11 mouse cellular contexts compared by ENCODE assay signal in genomic region chr8:124720133-124720532, GRCm38 (mm10). TPM values are rescaled to one million over a fixed set of nuclear protein-coding genes. Genes with fewer than 3 reads are reported as not detected.
DNase-seq lines count a peak whose midpoint lies in the region; ATAC-seq and TF ChIP-seq lines count a peak whose summit lies in the region.
"Had no signal": no experiment of that assay in that cellular context is flagged by ENCODE, and none has a peak within 500 bp of the region (broad histone marks: within the 10 kb centered on the region; RNA-seq: fewer than 3 reads in every experiment).

No protein-coding gene starts in this region.

- TF ChIP-seq CTCF in intestine, postnatal 0 days (IDR thresholded peaks at IDR 0.05; ENCODE audit: low read depth), result peak; percentile 57
- TF ChIP-seq CTCF in ES-Bruce4 (IDR thresholded peaks at IDR 0.05; ENCODE audit: low read depth, low read length), result peak; percentile 40

- no peak for ATAC-seq in intestine, postnatal 0 days
- no peak for ATAC-seq in intestine, embryonic 15.5 days
- no peak for ATAC-seq in midbrain, embryonic 15.5 days (replicated peaks)

- H3K4me1 ChIP-seq in intestine, postnatal 0 days (replicated peaks; ENCODE audit: control insufficient read depth, insufficient read depth, low read length), result 0 out of 2 replicates have a peak, but pooled peaks cover 12% of the 10 kb centered on the region
- peaks cover 21% of the 10 kb centered on the region for H3K4me1 ChIP-seq in intestine, embryonic 15.5 days (replicated peaks)
- no peaks in the 10 kb centered on the region for H3K4me1 ChIP-seq in ES-Bruce4 (ENCODE audit: control insufficient read depth, insufficient read depth, low read length)
- H3K4me1 ChIP-seq in brown adipose tissue, adult 24 weeks (ENCODE audit: control insufficient read depth, insufficient read depth, insufficient read length, low read length), result peaks cover 3% of the 10 kb centered on the region; the same call in 1 of the 2 replicates
- peaks cover 27% of the 10 kb centered on the region for H3K4me1 ChIP-seq in midbrain, embryonic 15.5 days

- TF ChIP-seq POLR2A in ES-Bruce4 (IDR thresholded peaks at IDR 0.05; ENCODE audit: insufficient read depth, low read length), result no peak

- WGBS in intestine, postnatal 0 days, result 82% methylated on average over 7 of the region's 7 CpGs
- 79% methylated on average over 7 of the region's 7 CpGs for WGBS in intestine, embryonic 15.5 days
- 79% methylated on average over 7 of the region's 7 CpGs for WGBS in midbrain, embryonic 15.5 days

- H3K9ac ChIP-seq in intestine, postnatal 0 days (ENCODE audit: low read depth, low read length), result no peak overlapping the region
- H3K9ac ChIP-seq in intestine, embryonic 15.5 days, result no peak overlapping the region
- no peak overlapping the region for H3K9ac ChIP-seq in ES-Bruce4 (ENCODE audit: low read depth, poor library complexity, severe bottlenecking)
- H3K9ac ChIP-seq in midbrain, embryonic 15.5 days, result no peak overlapping the region

- no peaks in the 10 kb centered on the region for H3K9me3 ChIP-seq in intestine, postnatal 0 days (ENCODE audit: control insufficient read depth)
- no peaks in the 10 kb centered on the region for H3K9me3 ChIP-seq in intestine, embryonic 15.5 days
- no peaks in the 10 kb centered on the region for H3K9me3 ChIP-seq in ES-Bruce4 (replicated peaks; ENCODE audit: control insufficient read depth, insufficient read depth, low read length, poor library complexity, severe bottlenecking)
- no peaks in the 10 kb centered on the region for H3K9me3 ChIP-seq in midbrain, embryonic 15.5 days

- no peak for TF ChIP-seq EP300 in ES-Bruce4 (IDR thresholded peaks at IDR 0.05; ENCODE audit: insufficient read depth, low read depth, low read length)

- peak overlapping the region; percentile 91; the same call in 1 of the 2 replicates for H3K4me2 ChIP-seq in intestine, postnatal 0 days (replicated peaks; ENCODE audit: low read depth)
- H3K4me2 ChIP-seq in intestine, embryonic 15.5 days (replicated peaks), result no peak overlapping the region
- H3K4me2 ChIP-seq in midbrain, embryonic 15.5 days, result 0 out of 2 replicates have a peak overlapping the region, but pooled peaks have one; percentile 73

- H3K27ac ChIP-seq in intestine, postnatal 0 days (ENCODE audit: low read depth, low read length), result no peak overlapping the region
- no peak overlapping the region for H3K27ac ChIP-seq in intestine, embryonic 15.5 days
- no peak overlapping the region for H3K27ac ChIP-seq in ES-Bruce4 (ENCODE audit: insufficient read depth, low read length)
- H3K27ac ChIP-seq in brown adipose tissue, adult 24 weeks (replicated peaks; ENCODE audit: low read depth, low read length), result no peak overlapping the region
- no peak overlapping the region for H3K27ac ChIP-seq in midbrain, embryonic 15.5 days
- H3K27ac ChIP-seq: gastrocnemius, adult 2 months; macrophage had no signal

- intact Hi-C loops in left cerebral cortex, postnatal 4 days (cut with DNase I), result no loop called here

- no peaks in the 10 kb centered on the region; the same call in 1 of the 2 replicates for H3K36me3 ChIP-seq in intestine, postnatal 0 days (ENCODE audit: control insufficient read depth, insufficient read depth)
- no peaks in the 10 kb centered on the region for H3K36me3 ChIP-seq in intestine, embryonic 15.5 days
- no peaks in the 10 kb centered on the region; the same call in 1 of the 2 replicates for H3K36me3 ChIP-seq in ES-Bruce4 (ENCODE audit: control insufficient read depth, insufficient read depth, low read length, poor library complexity, severe bottlenecking)
- no peaks in the 10 kb centered on the region for H3K36me3 ChIP-seq in midbrain, embryonic 15.5 days (replicated peaks)

- no peak for DNase-seq in left cerebral cortex, postnatal 4 days
- no peak for DNase-seq in yolk sac, embryonic 10.5 days (ENCODE audit: low spot score)
- no peak for DNase-seq in ovary, adult 18-20 months (ENCODE audit: low spot score)
- DNase-seq: gastrocnemius, adult 2 months; kidney, postnatal 25 days had no signal

- no peak overlapping the region for H3K4me3 ChIP-seq in intestine, postnatal 0 days (ENCODE audit: low read depth, low read length)
- H3K4me3 ChIP-seq in intestine, embryonic 15.5 days (replicated peaks), result no peak overlapping the region
- no peak overlapping the region for H3K4me3 ChIP-seq in ES-Bruce4 (ENCODE audit: low read depth, low read length)
- H3K4me3 ChIP-seq in brown adipose tissue, adult 24 weeks (ENCODE audit: insufficient read depth, low read depth, low read length), result peak overlapping the region; percentile 70; the same call in 1 of the 2 replicates
- H3K4me3 ChIP-seq in midbrain, embryonic 15.5 days, result no peak overlapping the region

- H3K27me3 ChIP-seq in intestine, postnatal 0 days (replicated peaks; ENCODE audit: control insufficient read depth, insufficient read depth, low read length), result no peaks in the 10 kb centered on the region
- no peaks in the 10 kb centered on the region for H3K27me3 ChIP-seq in intestine, embryonic 15.5 days (replicated peaks)
- H3K27me3 ChIP-seq in ES-Bruce4 (ENCODE audit: control insufficient read depth, insufficient read depth, low read length, poor library complexity, severe bottlenecking), result no peaks in the 10 kb centered on the region
- H3K27me3 ChIP-seq in midbrain, embryonic 15.5 days (replicated peaks), result no peaks in the 10 kb centered on the region

RNA-seq across cellular contexts. Expression of gene Ttc13, which starts 1.6 kb away (rescaled TPM):
- 19.0 and 20.2 TPM in 2 replicates for polyA plus RNA-seq in intestine, postnatal 0 days (2015; fragmentation: Nextera tagmentation; extraction: Ambion mirVana)
- polyA plus RNA-seq in intestine, embryonic 15.5 days (2015; fragmentation: Nextera tagmentation; extraction: Ambion mirVana), result 42.7 and 42.8 TPM in 2 replicates
- polyA plus RNA-seq in ES-Bruce4 (2011; ENCODE audit: insufficient read depth, insufficient read length, low read depth, missing spikeins), result 57.1 and 59.4 TPM in 2 replicates
- polyA plus RNA-seq in brown adipose tissue, adult 24 weeks (2012; ENCODE audit: insufficient read depth, insufficient read length, missing spikeins), result 13.4 and 18.6 TPM in 2 replicates
- polyA plus RNA-seq in midbrain, embryonic 15.5 days (2015; fragmentation: Nextera tagmentation; extraction: Ambion mirVana), result 69.4 and 70.2 TPM in 2 replicates
- total RNA-seq in left cerebral cortex, postnatal 4 days (2021), result 10 to 100 TPM; 72.6 to 73.2 TPM

RNA-seq across cellular contexts. Expression of gene Arv1, which starts 1.8 kb away (rescaled TPM):
- 13.3 and 14.8 TPM in 2 replicates for polyA plus RNA-seq in intestine, postnatal 0 days (2015; fragmentation: Nextera tagmentation; extraction: Ambion mirVana)
- polyA plus RNA-seq in intestine, embryonic 15.5 days (2015; fragmentation: Nextera tagmentation; extraction: Ambion mirVana), result 19.7 and 20.9 TPM in 2 replicates
- 25.4 and 28.8 TPM in 2 replicates for polyA plus RNA-seq in ES-Bruce4 (2011; ENCODE audit: insufficient read depth, insufficient read length, low read depth, missing spikeins)
- polyA plus RNA-seq in brown adipose tissue, adult 24 weeks (2012; ENCODE audit: insufficient read depth, insufficient read length, missing spikeins), result 5.6 and 9.2 TPM in 2 replicates
- 32.7 and 37.6 TPM in 2 replicates for polyA plus RNA-seq in midbrain, embryonic 15.5 days (2015; fragmentation: Nextera tagmentation; extraction: Ambion mirVana)
- total RNA-seq in left cerebral cortex, postnatal 4 days (2021), result 10 to 100 TPM; 23.3 to 24.7 TPM

RNA-seq across cellular contexts. Expression of gene Fam89a, which starts 31.5 kb away (rescaled TPM):
- polyA plus RNA-seq in intestine, postnatal 0 days (2015; fragmentation: Nextera tagmentation; extraction: Ambion mirVana), result 1.9 and 2.3 TPM in 2 replicates
- polyA plus RNA-seq in intestine, embryonic 15.5 days (2015; fragmentation: Nextera tagmentation; extraction: Ambion mirVana), result 3.9 and 4.3 TPM in 2 replicates
- polyA plus RNA-seq in ES-Bruce4 (2011; ENCODE audit: insufficient read depth, insufficient read length, low read depth, missing spikeins), result 6.9 and 8.0 TPM in 2 replicates
- 0.83 and 1.5 TPM in 2 replicates for polyA plus RNA-seq in brown adipose tissue, adult 24 weeks (2012; ENCODE audit: insufficient read depth, insufficient read length, missing spikeins)
- 0.17 and 0.37 TPM in 2 replicates for polyA plus RNA-seq in midbrain, embryonic 15.5 days (2015; fragmentation: Nextera tagmentation; extraction: Ambion mirVana)
- total RNA-seq in left cerebral cortex, postnatal 4 days (2021), result under 1 TPM; 0.28 to 0.44 TPM
- polyA plus RNA-seq: macrophage had no signal

RNA-seq across cellular contexts. Expression of gene 2310022B05Rik, which starts 57.0 kb away (rescaled TPM):
- 22.1 and 22.6 TPM in 2 replicates for polyA plus RNA-seq in intestine, postnatal 0 days (2015; fragmentation: Nextera tagmentation; extraction: Ambion mirVana)
- 24.4 TPM in 2 replicates for polyA plus RNA-seq in intestine, embryonic 15.5 days (2015; fragmentation: Nextera tagmentation; extraction: Ambion mirVana)
- polyA plus RNA-seq in ES-Bruce4 (2011; ENCODE audit: insufficient read depth, insufficient read length, low read depth, missing spikeins), result 25.9 and 31.4 TPM in 2 replicates
- polyA plus RNA-seq in brown adipose tissue, adult 24 weeks (2012; ENCODE audit: insufficient read depth, insufficient read length, missing spikeins), result 7.7 and 10.0 TPM in 2 replicates
- polyA plus RNA-seq in midbrain, embryonic 15.5 days (2015; fragmentation: Nextera tagmentation; extraction: Ambion mirVana), result 21.8 and 23.6 TPM in 2 replicates
- 10 to 100 TPM; 86.2 to 89.8 TPM for total RNA-seq in left cerebral cortex, postnatal 4 days (2021)
